Mouse (Mus musculus) T-helper 2 cell (primary cell): ENCODE data around the gene Nub1.

ENCODE experiments used
- in situ Hi-C: fragments of 300-600 bp; cut with MboI, MseI; formaldehyde crosslinking; loops from one replicate; pipeline ENCODE4 v1.15.1; 2025; ENCODE audit warnings: high pct_unique_total_duplicates

The Nub1 gene

DNA sequence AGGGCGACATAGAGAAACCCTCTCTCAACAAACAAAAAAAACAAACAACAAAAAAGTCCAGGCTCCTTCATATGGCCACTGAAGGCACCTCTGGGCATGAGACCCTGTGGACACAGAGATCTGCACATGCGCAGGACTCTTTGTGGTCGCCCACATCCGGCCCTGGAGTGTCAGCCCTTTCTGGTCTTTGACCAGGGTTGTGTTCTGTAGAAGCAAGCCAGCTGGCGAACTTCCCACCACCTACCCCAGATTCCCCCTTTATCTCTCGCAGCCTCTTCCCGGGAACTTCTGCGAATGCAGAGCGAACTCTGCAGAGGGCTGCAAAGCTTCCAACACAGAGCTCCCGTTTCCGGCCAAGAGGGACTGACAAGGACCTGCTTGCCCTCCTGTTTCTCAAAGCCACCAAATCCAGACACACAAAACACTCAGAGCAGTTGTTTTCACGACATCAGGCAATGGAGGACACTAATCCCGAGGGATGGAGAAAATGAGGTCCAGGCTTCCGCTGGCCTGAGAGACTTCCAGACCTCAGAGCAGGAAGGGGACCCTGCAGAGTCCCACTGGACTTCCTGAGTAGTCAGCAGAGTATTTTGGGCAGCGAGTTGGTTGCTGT lies 53.9 kb downstream of the Nub1 start:
- in situ Hi-C loops: no loop called here

DNA sequence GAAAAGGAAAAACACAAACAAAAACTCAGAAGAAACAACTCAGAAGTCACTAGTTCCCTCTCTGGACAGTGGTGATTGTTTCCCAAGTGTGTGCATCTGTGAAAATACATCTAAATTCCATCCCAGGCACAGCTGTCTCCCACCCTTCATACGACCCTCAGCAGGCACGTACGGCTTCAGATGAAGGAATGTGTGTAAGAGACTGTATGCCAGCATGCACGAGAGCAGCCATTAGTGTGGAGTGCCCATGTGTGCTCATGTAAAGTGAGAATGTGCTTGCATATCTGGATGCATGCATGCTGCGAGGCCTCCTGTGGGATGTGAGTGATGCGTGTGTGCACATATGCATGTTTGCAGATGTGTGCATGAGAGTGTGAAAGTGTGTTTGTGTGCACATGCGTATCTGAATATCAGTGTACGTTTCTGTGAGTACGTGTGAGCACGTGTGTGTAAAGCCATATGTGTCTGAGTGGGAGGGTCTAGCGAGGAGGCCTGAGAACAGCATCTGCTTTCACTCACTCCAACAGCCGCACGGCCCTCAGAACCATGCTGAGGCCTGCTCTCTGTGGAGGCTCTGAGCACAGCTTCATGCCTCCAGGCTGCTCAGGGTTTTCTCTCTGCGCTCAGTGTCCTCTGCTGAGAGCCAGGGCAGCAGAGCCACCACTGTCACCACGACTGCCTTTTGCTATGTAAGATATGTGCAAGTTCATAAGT lies 56.0 kb downstream of the Nub1 start:
- in situ Hi-C loops: no loop called here

DNA sequence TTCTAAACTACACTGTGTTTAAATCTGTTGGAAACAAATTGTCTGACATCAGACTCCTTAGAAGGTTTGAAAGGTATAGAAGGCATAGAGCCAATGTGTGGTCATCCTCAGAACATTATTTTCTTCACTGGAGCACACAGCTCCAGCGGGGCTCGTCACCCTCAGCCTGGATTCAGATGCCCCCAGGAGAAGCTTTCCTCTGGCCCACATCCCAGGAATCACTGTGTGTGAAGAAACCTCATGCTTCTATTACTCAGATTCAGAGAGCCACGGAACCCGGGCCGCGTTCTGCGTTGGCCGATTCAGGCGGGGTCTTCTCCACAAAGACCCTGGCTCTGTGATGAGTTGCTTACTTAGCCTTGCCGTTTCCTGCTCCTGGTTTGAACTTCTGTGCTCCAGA lies 58.6 kb downstream of the Nub1 start:
- in situ Hi-C loops: no loop called here

GRCm38 (mm10) chr5:24747533-24747932 lies 62.2 kb downstream of the Nub1 start:
- in situ Hi-C loops: no loop called here

GRCm38 (mm10) chr5:24749731-24750130 lies 64.4 kb downstream of the Nub1 start:
- in situ Hi-C loops: no loop called here

- in situ Hi-C loops: no loop called here
Measured at GRCm38 (mm10) chr5:24750321-24751304, 65.3 kb downstream of the Nub1 start.

GRCm38 (mm10) chr5:24751305-24752174 lies 66.2 kb downstream of the Nub1 start:
- in situ Hi-C loops: no loop called here

DNA sequence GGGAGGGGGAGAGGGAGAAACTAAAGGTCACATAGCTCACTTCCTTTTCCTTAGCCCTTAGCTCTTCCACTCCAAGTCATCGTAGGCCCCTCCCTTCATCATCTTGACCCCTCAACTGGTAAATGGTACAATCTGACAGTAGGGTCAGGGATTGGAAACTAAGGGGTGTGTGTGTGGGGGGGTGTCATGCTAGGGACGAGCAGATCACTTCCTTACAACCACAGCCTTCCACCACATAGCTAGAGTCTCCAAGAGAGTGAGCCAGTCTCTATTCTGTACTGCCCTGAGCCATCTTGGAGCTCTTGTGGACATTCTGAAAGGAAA lies 66.8 kb downstream of the Nub1 start:
- in situ Hi-C loops: no loop called here

- in situ Hi-C loops: no loop called here
Measured at GRCm38 (mm10) chr5:24756931-24757330, 71.6 kb downstream of the Nub1 start.

GRCm38 (mm10) chr5:24757816-24758215 lies 72.5 kb downstream of the Nub1 start, which contains the start of gene Crygn:
Gene Crygn (minus strand): TSS chr5:24758008.
- in situ Hi-C loops: no loop called here
